Mouse (Mus musculus) right cerebral cortex, adult 18-20 months (tissue): ENCODE measurements at regions not wholly inside any gene's neighbourhood (a gene's known extent, or its start where the extent isn't known, plus 50 kb on each side); places are given as distances from the start of the nearest gene placed in this dataset.
A peak's percentile ranks its signal among the peaks of the same experiment; 100 is the strongest.

Experiments
- DNase-seq: peaks from one replicate; pipeline ENCODE4 v3.0.0; 2022; ENCODE audit warnings: mixed read lengths

- DNase-seq = no peak
Observed at GRCm38 (mm10) chr6:52368734-52369412, 55.6 kb downstream of the Evx1 start.

GRCm38 (mm10) chr6:52370806-52371360 is 57.6 kb downstream of the Evx1 start:
- DNase-seq = no peak

- no peak for DNase-seq
Observed at GRCm38 (mm10) chr6:52379146-52379545, 65.8 kb downstream of the Evx1 start.

- no peak for DNase-seq
Observed at GRCm38 (mm10) chr6:52379588-52379987, 66.3 kb downstream of the Evx1 start.

- no peak for DNase-seq
Observed at GRCm38 (mm10) chr6:52385044-52385443, 71.7 kb downstream of the Evx1 start.

DNA sequence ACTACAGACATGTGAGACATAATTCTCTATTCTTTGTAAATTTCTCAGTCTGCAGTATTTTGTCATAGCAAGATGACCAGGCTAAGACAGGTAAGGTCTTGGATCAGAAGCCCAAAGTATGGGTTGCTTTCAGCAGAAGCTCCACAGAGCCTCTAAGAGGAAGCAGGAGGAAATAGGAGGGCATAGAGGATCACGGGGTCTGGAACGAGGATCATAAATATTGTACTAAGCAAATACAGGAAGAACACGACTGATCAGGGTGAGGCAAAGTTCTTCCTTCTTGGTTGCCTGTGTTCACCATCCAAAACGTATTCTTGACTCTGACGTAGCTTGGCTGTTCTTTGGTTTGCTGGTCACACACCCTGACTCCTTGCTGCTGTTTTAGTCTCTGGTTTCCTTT is 88.1 kb downstream of the Evx1 start:
- DNase-seq = no peak

- DNase-seq = no peak
Observed at GRCm38 (mm10) chr6:52409991-52410390, 96.7 kb downstream of the Evx1 start.

DNA sequence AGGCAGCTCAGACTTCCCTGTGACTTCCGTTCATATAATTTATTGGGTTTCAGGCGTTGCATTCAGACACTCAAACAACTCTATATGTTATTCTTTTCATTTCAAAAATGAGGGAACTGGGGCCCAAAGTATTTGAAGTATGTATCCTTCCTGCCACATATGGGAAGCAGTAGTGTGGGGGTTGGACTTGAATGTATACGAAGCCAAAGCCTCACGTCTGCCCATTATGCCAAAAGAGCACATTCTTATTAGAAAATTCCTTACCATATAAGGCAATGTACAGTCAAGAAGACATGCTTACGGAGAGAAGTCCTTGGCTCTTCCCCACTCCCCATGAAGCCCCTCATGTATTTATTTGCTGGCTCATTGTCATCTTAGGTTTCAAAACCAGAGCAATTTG is 97.4 kb downstream of the Evx1 start:
- DNase-seq = no peak

DNA sequence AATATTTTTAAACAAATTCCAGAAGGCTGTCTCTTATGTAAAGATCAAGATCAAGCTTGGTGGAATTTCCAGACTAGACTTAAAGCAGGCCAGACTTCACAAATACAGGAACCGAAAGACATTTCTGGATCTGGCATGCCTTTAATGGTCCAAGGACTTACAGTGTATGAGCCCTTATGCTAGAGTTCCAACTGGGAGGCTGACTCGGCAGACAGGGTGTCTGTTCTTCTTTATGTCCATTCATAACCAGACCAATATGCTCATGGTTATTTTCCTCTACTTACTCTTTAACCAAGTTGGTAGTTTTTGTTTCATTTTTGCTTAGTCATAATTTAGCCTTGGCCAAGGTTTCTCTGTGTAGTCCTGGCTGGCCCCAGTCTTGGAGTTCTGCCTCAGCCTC is 98.0 kb downstream of the Evx1 start:
- no peak for DNase-seq

- DNase-seq = no peak
Observed at GRCm38 (mm10) chr6:52413639-52414038, 100.3 kb downstream of the Evx1 start.

DNA sequence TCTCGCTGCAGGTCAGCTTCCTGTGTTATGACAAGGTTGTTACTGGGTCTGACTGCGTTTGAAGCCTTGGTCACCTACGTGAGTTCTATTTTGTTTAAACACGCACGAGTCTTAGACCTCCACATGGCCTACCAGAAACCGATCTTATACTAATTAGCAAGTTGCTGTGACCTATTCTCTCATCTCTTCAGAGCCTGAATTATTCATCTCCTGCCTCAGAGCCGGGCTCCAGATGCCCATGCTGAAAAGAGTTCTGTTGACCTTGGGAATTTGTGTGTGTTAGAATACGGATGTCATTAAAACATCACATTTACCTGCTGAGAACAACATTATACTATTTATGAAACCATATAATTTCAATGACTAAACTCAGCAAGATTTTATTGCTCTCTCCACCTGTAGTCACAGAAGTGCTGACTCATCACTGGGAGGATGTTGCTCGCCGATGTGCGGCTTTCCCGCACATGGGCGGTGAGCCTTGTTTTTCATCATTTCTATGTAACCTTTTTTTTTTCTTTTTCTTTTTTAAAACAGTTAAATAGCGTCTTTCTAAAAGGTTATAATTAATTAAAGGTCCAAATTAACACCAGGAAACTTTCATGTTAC is 102.1 kb downstream of the Evx1 start:
- no peak for DNase-seq

DNA sequence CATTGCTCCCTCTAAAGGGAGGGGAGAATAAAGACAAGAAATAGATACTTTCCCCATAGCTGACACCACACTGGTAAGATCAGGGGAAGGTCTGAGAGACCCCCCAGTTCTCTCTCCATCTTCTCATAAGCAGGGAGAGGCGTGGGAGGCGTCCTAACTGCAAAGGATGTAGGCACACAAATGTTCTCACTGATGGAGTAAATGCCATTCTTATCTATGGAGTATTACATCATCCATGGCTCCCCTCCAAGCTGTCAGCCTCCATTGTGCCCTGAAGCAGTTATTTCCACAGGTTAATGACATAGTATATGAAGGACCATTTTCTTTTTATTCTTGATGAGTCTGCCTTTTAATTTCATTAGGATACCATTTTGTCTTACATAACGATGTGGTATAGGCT is 103.2 kb downstream of the Evx1 start:
- no peak for DNase-seq

GRCm38 (mm10) chr6:52417439-52418124 is 104.3 kb downstream of the Evx1 start:
- peak; percentile 9 for DNase-seq

- no peak for DNase-seq
Observed at GRCm38 (mm10) chr6:52418451-52419170, 105.3 kb downstream of the Evx1 start.

DNA sequence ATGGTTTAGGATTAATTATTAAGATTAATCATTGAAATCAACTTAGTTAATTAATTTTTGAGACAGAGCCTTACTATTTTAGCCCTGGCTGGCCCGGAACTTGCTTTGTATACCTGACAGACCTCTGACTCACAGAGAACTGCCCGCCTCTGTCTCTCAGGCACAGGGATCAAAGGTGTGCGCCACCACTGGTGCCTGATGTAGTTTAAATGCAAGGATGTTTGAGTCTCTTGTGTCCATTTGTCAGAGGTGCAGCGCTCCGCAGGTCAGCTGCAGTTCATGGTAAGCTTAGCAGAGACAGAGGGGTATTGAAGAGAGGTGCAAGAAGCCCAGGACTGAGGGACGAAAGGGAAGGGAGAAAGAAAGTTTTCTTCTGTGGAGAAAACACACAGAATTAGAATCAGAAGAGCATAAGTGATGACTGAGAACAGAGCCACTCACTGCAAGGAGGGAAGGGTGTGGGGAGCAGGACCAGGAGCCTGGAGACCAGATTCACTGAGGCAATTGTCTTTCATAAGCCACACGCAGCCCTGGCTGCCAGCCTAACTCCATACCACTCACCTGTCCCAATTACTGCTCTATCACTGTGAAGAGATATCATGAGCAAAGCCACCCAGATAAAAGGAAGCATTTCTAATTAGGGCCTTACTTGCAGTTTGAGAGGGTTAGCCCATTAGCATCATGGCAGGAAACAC is 107.1 kb downstream of the Evx1 start:
- no peak for DNase-seq

- DNase-seq = no peak
Observed at GRCm38 (mm10) chr6:52421771-52422170, 108.5 kb downstream of the Evx1 start.

DNA sequence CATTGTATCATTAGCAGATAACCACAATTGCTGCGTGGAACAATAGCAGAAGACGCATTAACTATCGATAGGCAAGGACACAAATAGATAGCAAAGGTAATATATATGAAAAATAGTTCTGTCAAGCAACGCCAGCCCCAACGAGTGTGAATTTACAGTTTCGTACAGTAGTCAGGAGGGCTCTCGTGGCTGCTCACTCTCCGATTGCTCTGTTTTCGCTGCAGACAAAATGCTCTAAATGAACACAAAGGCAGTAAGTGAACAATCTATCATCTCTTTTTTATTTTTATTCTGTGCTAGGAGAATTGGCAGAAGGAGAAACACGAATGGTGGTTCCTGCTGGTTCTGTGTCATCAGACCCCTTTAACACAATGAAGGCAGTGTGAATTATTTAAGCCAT is 109.4 kb downstream of the Evx1 start:
- no peak for DNase-seq

DNA sequence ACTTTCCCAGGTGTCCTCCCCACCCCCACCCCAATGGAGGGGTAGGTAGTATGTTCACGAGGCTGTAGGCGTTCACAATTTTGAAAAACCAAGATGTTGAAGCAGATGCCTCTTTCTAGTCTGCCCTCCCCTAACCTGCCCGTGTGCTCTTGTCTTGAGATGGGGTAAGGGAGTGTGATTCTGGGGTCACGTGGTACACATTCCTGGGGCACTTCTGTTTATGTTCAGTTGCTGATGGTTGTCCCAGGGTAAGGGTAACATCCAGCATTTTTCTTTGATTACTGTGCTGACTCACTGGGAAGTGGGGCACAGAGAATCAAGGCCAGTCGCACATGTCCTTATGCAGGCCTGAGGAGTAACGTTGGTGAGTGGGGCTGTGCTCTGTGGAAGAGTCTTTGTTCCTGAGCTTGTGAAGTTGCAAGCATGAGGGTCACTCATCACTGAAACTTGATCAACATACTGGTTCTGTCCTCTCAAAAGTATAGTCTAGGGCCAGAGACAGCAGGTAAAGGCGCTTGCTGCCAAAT is 110.3 kb downstream of the Evx1 start:
- DNase-seq = no peak

DNA sequence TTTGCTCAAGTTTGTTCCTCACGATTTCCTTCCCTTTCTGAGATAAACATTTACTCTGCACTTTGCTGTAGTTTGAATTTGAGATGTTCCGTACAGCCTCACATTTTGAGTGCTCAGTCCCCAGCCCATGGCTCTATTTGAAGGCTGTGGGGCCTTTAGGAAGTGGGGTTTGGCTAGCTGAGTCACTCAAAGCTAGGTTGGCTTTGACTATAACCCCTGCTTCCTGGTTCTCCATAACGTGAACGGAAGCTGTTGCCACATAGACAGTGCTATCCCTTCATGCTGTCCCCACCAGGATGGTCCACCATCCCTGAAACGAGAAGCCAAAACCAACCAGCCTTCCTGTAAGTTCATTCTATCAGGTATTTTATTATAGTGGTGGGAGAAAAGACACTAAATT is 111.1 kb downstream of the Evx1 start:
- no peak for DNase-seq

DNA sequence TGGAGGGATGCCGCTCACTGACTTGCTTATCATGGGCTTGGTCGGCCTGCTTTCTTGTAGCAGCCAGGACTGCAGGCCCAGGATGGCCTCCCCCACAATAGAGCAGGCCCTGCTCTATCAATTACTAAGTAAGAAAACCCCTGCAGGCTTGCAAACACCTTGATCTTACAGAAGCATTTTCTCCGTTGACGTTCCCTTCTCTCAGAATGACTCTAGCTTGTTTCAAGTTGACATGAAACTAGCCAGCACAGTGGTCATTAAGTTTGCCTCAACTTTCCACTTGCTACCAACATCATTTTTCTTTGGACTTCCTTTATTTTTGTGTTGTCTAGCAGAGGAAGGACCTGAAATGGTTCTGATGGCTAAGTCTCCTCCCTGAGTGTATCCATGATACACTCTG is 111.8 kb downstream of the Evx1 start:
- DNase-seq = no peak

- DNase-seq = no peak
Observed at GRCm38 (mm10) chr6:52428489-52429203, 115.3 kb downstream of the Evx1 start.

- no peak for DNase-seq
Observed at GRCm38 (mm10) chr6:52429204-52429552, 115.9 kb downstream of the Evx1 start.
